Mouse (Mus musculus) heart, postnatal 0 days (tissue): Measurements from ENCODE around the gene Sdc4. TPM values are rescaled to one million over a fixed set of nuclear protein-coding genes. Genes with fewer than 3 reads are reported as not detected.

ENCODE experiments used
- ATAC-seq: fragments of 200-750 bp; cut with Nextera tagmentation; 2 replicates; pipeline ENCODE4 v1.8.0; 2017; ENCODE audit warnings: low read depth, moderate number of reproducible peaks, moderate library complexity; ENCODE audit not compliant: insufficient read depth
- DNase-seq: peaks from one replicate; pipeline ENCODE4 v3.0.0-alpha.2; 2016; ENCODE audit warnings: low spot score
- H3K27ac ChIP-seq: fragments of 300-500 bp; sonication (generic); 2 replicates; pipeline ENCODE4 v1.5.1; 2014; ENCODE audit warnings: low read depth, mild to moderate bottlenecking
- H3K27me3 ChIP-seq: fragments of 300-500 bp; sonication (generic); 2 replicates; pipeline ENCODE4 v1.6.1; 2014; ENCODE audit warnings: low read length, mixed read lengths; ENCODE audit not compliant: control insufficient read depth, insufficient read depth
- H3K36me3 ChIP-seq: fragments of 300-500 bp; sonication (generic); replicated peaks from 2 replicates; pipeline ENCODE4 v1.6.1; 2014; ENCODE audit warnings: low read length, mixed read lengths; ENCODE audit not compliant: control insufficient read depth, insufficient read depth
- H3K4me1 ChIP-seq: fragments of 300-500 bp; sonication (generic); 2 replicates; pipeline ENCODE4 v1.6.1; 2014; ENCODE audit warnings: antibody characterized with exemption; ENCODE audit not compliant: control insufficient read depth, insufficient read depth
- H3K4me2 ChIP-seq: fragments of 300-500 bp; sonication (generic); 2 replicates; pipeline ENCODE4 v1.6.1; 2014; ENCODE audit warnings: low read depth, mild to moderate bottlenecking, low read length, moderate library complexity
- H3K4me3 ChIP-seq: fragments of 300-500 bp; sonication (generic); 2 replicates; pipeline ENCODE4 v1.5.1; 2014; ENCODE audit warnings: low read depth, low read length
- H3K9ac ChIP-seq: fragments of 300-500 bp; sonication (generic); replicated peaks from 2 replicates; pipeline ENCODE4 v1.6.1; 2014; ENCODE audit warnings: low read depth, low read length, mixed read lengths
- H3K9me3 ChIP-seq: fragments of 300-500 bp; sonication (generic); replicated peaks from 2 replicates; pipeline ENCODE4 v1.6.1; 2016; ENCODE audit warnings: low read length; ENCODE audit not compliant: control insufficient read depth
- CTCF ChIP-seq: IDR thresholded peaks from 2 replicates; pipeline ENCODE4 v1.5.1; 2016; ENCODE audit warnings: antibody characterized with exemption, control low read depth, low read depth
- EP300 ChIP-seq: IDR thresholded peaks from 2 replicates; pipeline ENCODE4 v1.6.1; 2016; ENCODE audit warnings: antibody characterized with exemption, low read depth
- WGBS: fragments of 180-500 bp; shearing (Covaris S2); extraction: QIAGEN DNeasy Blood & Tissue Kit; methylation state at CpG from one replicate; pipeline ENCODE4 v1.1.7; 2014; 5-methylcytosine and 5-hydroxymethylcytosine counted together
- polyA plus RNA-seq: library from polyadenylated mRNA; unstranded; fragments of >200 nt; fragmentation: Nextera tagmentation; extraction: Ambion mirVana; gene quantifications from 2 replicates; pipeline ENCODE4 v1.2.1, GENCODE M21; 2015
- total RNA-seq: library from RNA; depleted of rRNA; stranded (reverse); fragments of >200 nt; gene quantifications from 2 replicates; pipeline ENCODE4 v1.2.3, GENCODE M21; 2014; ENCODE audit warnings: low replicate concordance

Sdc4 gene
- total and polyA plus RNA-seq, 2 experiments from 2014 or later, result 30.7 to 46.5 TPM

DNA sequence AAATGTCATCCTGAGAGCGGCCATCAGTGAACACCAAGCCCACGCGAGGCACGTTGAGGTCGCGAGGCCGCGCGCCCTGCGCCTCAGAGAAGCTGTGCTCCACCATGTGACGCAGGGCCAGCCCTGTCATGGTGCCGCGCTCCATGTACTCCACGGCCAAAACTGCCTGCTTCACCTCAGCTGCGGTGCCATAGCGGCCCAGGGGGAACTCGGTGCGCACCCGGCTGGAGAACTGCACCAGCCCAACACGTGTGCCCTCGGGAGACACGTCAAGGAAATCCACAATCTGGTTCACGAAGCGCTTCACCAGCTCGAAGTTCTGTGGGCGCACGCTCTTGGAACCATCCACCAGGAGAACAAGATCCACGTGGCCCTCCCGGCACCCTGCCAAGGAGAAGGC lies 50.6 kb downstream of the Sdc4 start:
- Histone ChIP-seq H3K4me3 (no peak overlapping the region), H3K27ac (no peak overlapping the region), H3K36me3 (no peaks in the 10 kb centered on the region), H3K9me3 (no peaks in the 10 kb centered on the region), H3K9ac (no peak overlapping the region), H3K4me1 (0 out of 2 replicates have a peak, but pooled peaks cover 7% of the 10 kb centered on the region), H3K27me3 (peaks cover 23% of the 10 kb centered on the region), H3K4me2 (no peak overlapping the region)
- 75% methylated on average over 29 of the region's 29 CpGs for WGBS
- DNase-seq (no peak), ATAC-seq (no peak)
- TF ChIP-seq EP300, result no peak
- no peak for TF ChIP-seq CTCF

DNA sequence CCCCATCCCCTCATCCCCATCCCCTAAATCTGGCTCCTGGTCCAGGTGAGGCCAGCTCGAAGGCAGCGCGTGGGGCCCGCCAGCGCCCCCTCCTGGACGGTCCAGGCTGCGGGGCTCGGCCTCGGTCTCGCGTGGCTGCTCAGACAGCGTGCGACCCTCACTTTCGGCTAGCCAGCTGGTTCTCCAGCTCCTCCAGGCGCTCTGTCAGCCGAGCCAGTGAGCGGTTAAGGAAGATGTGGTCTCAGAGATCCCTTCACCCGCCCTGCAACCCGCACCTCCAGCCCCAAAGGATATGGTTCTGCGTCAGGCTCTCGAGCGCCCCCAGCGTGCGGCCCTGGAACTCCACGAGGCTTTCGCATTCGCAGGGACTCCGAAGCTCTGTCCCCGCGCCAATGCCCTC lies 54.2 kb downstream of the Sdc4 start:
- ATAC-seq (peak; percentile 53; the same call in 1 of the 2 replicates), DNase-seq (peak; percentile 65)
- Histone ChIP-seq H3K9ac (0 out of 2 replicates have a peak overlapping the region, but pooled peaks have one; percentile 7), H3K36me3 (no peaks in the 10 kb centered on the region), H3K4me3 (peak overlapping the region; percentile 49), H3K27me3 (peaks cover 34% of the 10 kb centered on the region), H3K9me3 (no peaks in the 10 kb centered on the region), H3K4me2 (peak overlapping the region; percentile 70), H3K4me1 (0 out of 2 replicates have a peak, but pooled peaks cover 7% of the 10 kb centered on the region), H3K27ac (no peak overlapping the region)
- TF ChIP-seq EP300 (no peak), CTCF (peak; percentile 77)
- under 1% methylated on average over 30 of the region's 30 CpGs for WGBS

DNA sequence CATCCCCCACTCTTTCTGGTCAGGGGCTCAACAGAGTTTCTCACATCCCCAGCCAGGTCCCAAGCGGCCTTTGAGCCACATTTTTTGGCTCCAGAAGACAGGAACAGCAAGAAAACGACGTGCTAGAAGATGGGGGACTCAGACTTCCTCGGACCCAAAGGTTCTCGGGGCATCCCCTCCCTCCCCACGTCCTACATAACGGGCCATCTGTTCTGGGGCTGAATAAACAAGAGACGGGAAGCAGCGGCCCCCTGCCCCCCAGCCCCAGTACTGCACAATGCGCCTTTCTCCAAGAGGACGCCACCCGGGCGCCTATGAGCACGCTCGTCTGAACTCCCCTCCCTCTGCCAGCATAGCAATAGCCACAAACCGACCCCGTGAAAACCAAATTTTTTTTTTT lies 54.7 kb downstream of the Sdc4 start, which contains the start of gene Slpi:
TSS of gene Slpi (minus strand) at position 76 of the 400 bp plus-strand sequence.
- WGBS, result 1% methylated on average over 17 of the region's 17 CpGs
- Histone ChIP-seq H3K4me2 (peak within 1 kb of the TSS; percentile 70), H3K4me3 (peak within 1 kb of the TSS; percentile 49), H3K27ac (no peak within 1 kb of the TSS), H3K9me3 (no peaks in the 10 kb centered on the region), H3K36me3 (no peaks in the 10 kb centered on the region), H3K4me1 (0 out of 2 replicates have a peak, but pooled peaks cover 7% of the 10 kb centered on the region), H3K9ac (0 out of 2 replicates have a peak within 1 kb of the TSS, but pooled peaks have one; percentile 7), H3K27me3 (peaks cover 34% of the 10 kb centered on the region)
- no peak for TF ChIP-seq CTCF
- no peak for TF ChIP-seq EP300
- DNase-seq, result no peak
- no peak for ATAC-seq

- Histone ChIP-seq H3K9ac (no peak overlapping the region), H3K9me3 (0 out of 2 replicates have a peak, but pooled peaks cover under 1% of the 10 kb centered on the region), H3K4me2 (no peak overlapping the region), H3K27me3 (peaks cover 25% of the 10 kb centered on the region), H3K4me3 (no peak overlapping the region), H3K36me3 (no peaks in the 10 kb centered on the region), H3K27ac (no peak overlapping the region), H3K4me1 (0 out of 2 replicates have a peak, but pooled peaks cover 7% of the 10 kb centered on the region)
- 16% methylated on average over 8 of the region's 8 CpGs for WGBS
- no peak for ATAC-seq
- no peak for DNase-seq
- TF ChIP-seq EP300 (no peak), CTCF (peak; percentile 55)
These were observed 56.7 kb downstream of the Sdc4 start for GRCm38 (mm10) chr2:164386953-164387352.

- H3K4me1 ChIP-seq, result 0 out of 2 replicates have a peak, but pooled peaks cover 7% of the 10 kb centered on the region
- peak; percentile 46 for ATAC-seq
- peaks cover 25% of the 10 kb centered on the region for H3K27me3 ChIP-seq
- H3K27ac ChIP-seq, result no peak overlapping the region
- H3K9me3 ChIP-seq, result peaks cover 4% of the 10 kb centered on the region; the same call in 1 of the 2 replicates
- TF ChIP-seq CTCF (no peak), EP300 (no peak)
- no peak for DNase-seq
- no peak overlapping the region for H3K9ac ChIP-seq
- no peaks in the 10 kb centered on the region for H3K36me3 ChIP-seq
- H3K4me3 ChIP-seq, result no peak overlapping the region
- no peak overlapping the region for H3K4me2 ChIP-seq
- 16% methylated on average over 18 of the region's 18 CpGs for WGBS
These were observed 57.5 kb downstream of the Sdc4 start for GRCm38 (mm10) chr2:164385927-164386763.
